Mouse (Mus musculus) MEL (cell line): ENCODE data around the gene Ntn3. TPM values are rescaled to one million over a fixed set of nuclear protein-coding genes. Genes with fewer than 3 reads are reported as not detected.

Source experiments
- DNase-seq: peaks from one replicate; pipeline ENCODE4 v3.0.0; 2011; ENCODE audit warnings: low read depth, low spot score
- H3K27ac ChIP-seq: 2 replicates; pipeline ENCODE4 v1.5.1; 2012; ENCODE audit warnings: low read depth, mild to moderate bottlenecking, control low read depth, low read length, moderate library complexity; ENCODE audit not compliant: control insufficient read depth
- H3K27me3 ChIP-seq, 2 experiments: fragments of 150-350 bp in 1 of 2; sonication (generic) in 1 of 2; 2 replicates each; pipeline ENCODE4 v1.6.1; 2012; ENCODE audit warnings: low read length in 2 of 2, mild to moderate bottlenecking in 2 of 2, improper control_type of control experiment in 1 of 2, moderate library complexity in 1 of 2; ENCODE audit not compliant: insufficient read depth in 2 of 2, control insufficient read depth in 1 of 2
- H3K36me3 ChIP-seq, 2 experiments: 2 replicates each; pipeline ENCODE4 v1.6.1; 2012 to 2014; ENCODE audit warnings: low read length in 2 of 2, improper control_type of control experiment in 1 of 2, inconsistent platforms in 1 of 2, mild to moderate bottlenecking in 1 of 2; ENCODE audit not compliant: insufficient read depth in 2 of 2, control insufficient read depth in 1 of 2
- H3K4me1 ChIP-seq, 2 experiments: fragments of 150-350 bp in 1 of 2; sonication (generic) in 1 of 2; 2 replicates each; pipeline ENCODE4 v1.6.1; 2012; ENCODE audit warnings: low read length in 2 of 2, improper control_type of control experiment in 1 of 2, mild to moderate bottlenecking in 1 of 2; ENCODE audit not compliant: insufficient read depth in 2 of 2, control insufficient read depth in 1 of 2
- H3K4me3 ChIP-seq, 2 experiments: fragments of 150-350 bp in 1 of 2; sonication (generic) in 1 of 2; 2 replicates each; pipeline ENCODE4 v1.5.1; 2012; ENCODE audit warnings: low read depth in 2 of 2, low read length in 2 of 2, mild to moderate bottlenecking in 2 of 2, moderate library complexity in 2 of 2, control low read depth in 1 of 2, improper control_type of control experiment in 1 of 2; ENCODE audit not compliant: control insufficient read depth in 1 of 2, insufficient read depth in 1 of 2
- H3K79me2 ChIP-seq: 2 replicates; pipeline ENCODE4 v1.6.1; 2012; ENCODE audit warnings: mild to moderate bottlenecking, low read length, moderate library complexity; ENCODE audit not compliant: control insufficient read depth, poor library complexity, insufficient read depth
- H3K9ac ChIP-seq: 2 replicates; pipeline ENCODE4 v1.6.1; 2012; ENCODE audit warnings: low read depth, mild to moderate bottlenecking, control low read depth, low read length, moderate library complexity; ENCODE audit not compliant: control insufficient read depth, poor library complexity, severe bottlenecking
- H3K9me3 ChIP-seq: fragments of 150-350 bp; sonication (generic); replicated peaks from 2 replicates; pipeline ENCODE4 v1.6.1; 2012; ENCODE audit warnings: mild to moderate bottlenecking, low read length, improper control_type of control experiment, moderate library complexity; ENCODE audit not compliant: insufficient read depth
- BHLHE40 ChIP-seq: IDR thresholded peaks from 2 replicates; pipeline ENCODE4 v1.6.1; 2012; ENCODE audit warnings: low read depth, mild to moderate bottlenecking, inconsistent platforms, low read length, improper control_type of control experiment, borderline replicate concordance
- CHD1 ChIP-seq: IDR thresholded peaks from 2 replicates; pipeline ENCODE4 v1.6.1; 2012; ENCODE audit warnings: low read depth, mild to moderate bottlenecking, inconsistent platforms, low read length, improper control_type of control experiment
- CHD2 ChIP-seq: IDR thresholded peaks from 2 replicates; pipeline ENCODE4 v1.6.1; 2011; ENCODE audit warnings: low read length, improper control_type of control experiment
- CTCF ChIP-seq, 3 experiments: IDR thresholded peaks in 2 of 3; conservative IDR thresholded peaks in 1 of 3; 2 replicates each; pipeline ENCODE4 v1.5.1; 2011 to 2012; ENCODE audit warnings: low read length in 3 of 3, low read depth in 2 of 3, mild to moderate bottlenecking in 2 of 3, improper control_type of control experiment in 1 of 3, inconsistent platforms in 1 of 3, mixed read lengths in 1 of 3, moderate library complexity in 1 of 3; ENCODE audit not compliant: control insufficient read depth in 1 of 3, insufficient read depth in 1 of 3, poor library complexity in 1 of 3, severe bottlenecking in 1 of 3
- ELF1 ChIP-seq: IDR thresholded peaks from 2 replicates; pipeline ENCODE4 v1.6.1; 2014; ENCODE audit warnings: low read depth, mild to moderate bottlenecking, inconsistent platforms, low read length, improper control_type of control experiment, moderate library complexity
- EP300 ChIP-seq, 2 experiments: IDR thresholded peaks; 2 replicates each; pipeline ENCODE4 v1.6.1; 2011; ENCODE audit warnings: improper control_type of control experiment in 2 of 2, low read length in 2 of 2, low read depth in 1 of 2, mild to moderate bottlenecking in 1 of 2
- ETS1 ChIP-seq: IDR thresholded peaks from 2 replicates; pipeline ENCODE4 v1.6.1; 2012; ENCODE audit warnings: low read depth, mild to moderate bottlenecking, inconsistent platforms, low read length, improper control_type of control experiment, moderate library complexity
- GATA1 ChIP-seq: IDR thresholded peaks from 2 replicates; pipeline ENCODE4 v1.6.1; 2011; ENCODE audit warnings: low read depth, low read length, improper control_type of control experiment
- JUND ChIP-seq: IDR thresholded peaks from 2 replicates; pipeline ENCODE4 v1.6.1; 2011; ENCODE audit warnings: low read depth, mild to moderate bottlenecking, improper control_type of control experiment, low read length
- KAT2A ChIP-seq: conservative IDR thresholded peaks from 2 replicates; pipeline ENCODE4 v1.6.1; 2012; ENCODE audit warnings: low read depth, low read length, improper control_type of control experiment, inconsistent platforms
- MAFK ChIP-seq: IDR thresholded peaks from 2 replicates; pipeline ENCODE4 v1.6.1; 2011; ENCODE audit warnings: low read depth, mild to moderate bottlenecking, low read length, improper control_type of control experiment, borderline replicate concordance
- MAX ChIP-seq: IDR thresholded peaks from 2 replicates; pipeline ENCODE4 v1.6.1; 2011; ENCODE audit warnings: low read length, improper control_type of control experiment
- MAZ ChIP-seq: IDR thresholded peaks from 2 replicates; pipeline ENCODE4 v1.6.1; 2012; ENCODE audit warnings: low read depth, mild to moderate bottlenecking, inconsistent platforms, low read length, improper control_type of control experiment
- MEF2A ChIP-seq: IDR thresholded peaks from 2 replicates; pipeline ENCODE4 v1.6.1; 2014; ENCODE audit warnings: low read depth, mild to moderate bottlenecking, inconsistent platforms, low read length, improper control_type of control experiment; ENCODE audit not compliant: poor library complexity, insufficient replicate concordance, severe bottlenecking; ENCODE audit errors: extremely low read depth
- MYB ChIP-seq: IDR thresholded peaks from 2 replicates; pipeline ENCODE4 v1.6.1; 2011; ENCODE audit warnings: mild to moderate bottlenecking, low read depth, low read length, improper control_type of control experiment
- MYC ChIP-seq: IDR thresholded peaks from 2 replicates; pipeline ENCODE4 v1.6.1; 2011; ENCODE audit warnings: low read depth, mild to moderate bottlenecking, low read length, improper control_type of control experiment, moderate library complexity
- NELFE ChIP-seq: IDR thresholded peaks from 2 replicates; pipeline ENCODE4 v1.6.1; 2011; ENCODE audit warnings: low read depth, low read length, improper control_type of control experiment
- NRF1 ChIP-seq: IDR thresholded peaks from 2 replicates; pipeline ENCODE4 v1.6.1; 2014; ENCODE audit warnings: low read depth, mild to moderate bottlenecking, inconsistent platforms, low read length, improper control_type of control experiment, moderate library complexity; ENCODE audit not compliant: poor library complexity, insufficient read depth, severe bottlenecking
- POLR2AphosphoS2 ChIP-seq: IDR thresholded peaks from 2 replicates; pipeline ENCODE4 v1.6.1; 2011; ENCODE audit warnings: low read length, improper control_type of control experiment
- RAD21 ChIP-seq: IDR thresholded peaks from 2 replicates; pipeline ENCODE4 v1.6.1; 2011; ENCODE audit warnings: mild to moderate bottlenecking, low read depth, low read length, improper control_type of control experiment
- RCOR1 ChIP-seq: IDR thresholded peaks from 2 replicates; pipeline ENCODE4 v1.6.1; 2012; ENCODE audit warnings: low read depth, mild to moderate bottlenecking, inconsistent platforms, low read length, improper control_type of control experiment
- SIN3A ChIP-seq: IDR thresholded peaks from 2 replicates; pipeline ENCODE4 v1.6.1; 2012; ENCODE audit warnings: low read length, improper control_type of control experiment, inconsistent platforms
- SMC3 ChIP-seq: IDR thresholded peaks from 2 replicates; pipeline ENCODE4 v1.6.1; 2011; ENCODE audit warnings: low read depth, low read length, improper control_type of control experiment
- TAL1 ChIP-seq: IDR thresholded peaks from 2 replicates; pipeline ENCODE4 v1.6.1; 2012; ENCODE audit warnings: mild to moderate bottlenecking, inconsistent platforms, low read length, moderate library complexity, mixed read lengths
- TBP ChIP-seq: IDR thresholded peaks from 2 replicates; pipeline ENCODE4 v1.8.0; 2011; ENCODE audit warnings: low read depth, low read length, improper control_type of control experiment
- TCF12 ChIP-seq: IDR thresholded peaks from 2 replicates; pipeline ENCODE4 v1.6.1; 2014; ENCODE audit warnings: low read depth, mild to moderate bottlenecking, inconsistent platforms, low read length, improper control_type of control experiment, moderate library complexity
- UBTF ChIP-seq: IDR thresholded peaks from 2 replicates; pipeline ENCODE4 v1.6.1; 2012; ENCODE audit warnings: low read depth, mild to moderate bottlenecking, inconsistent platforms, low read length, improper control_type of control experiment, moderate library complexity, borderline replicate concordance; ENCODE audit not compliant: insufficient read depth
- USF2 ChIP-seq, 2 experiments: IDR thresholded peaks; 2 replicates each; pipeline ENCODE4 v1.6.1; 2011 to 2012; ENCODE audit warnings: improper control_type of control experiment in 2 of 2, low read length in 2 of 2, borderline replicate concordance in 1 of 2, inconsistent platforms in 1 of 2, low read depth in 1 of 2, mild to moderate bottlenecking in 1 of 2; ENCODE audit not compliant: insufficient read depth in 1 of 2
- ZC3H11A ChIP-seq: IDR thresholded peaks from 2 replicates; pipeline ENCODE4 v1.6.1; 2012; ENCODE audit warnings: low read depth, mild to moderate bottlenecking, inconsistent platforms, low read length, improper control_type of control experiment
- ZKSCAN1 ChIP-seq: IDR thresholded peaks from 2 replicates; pipeline ENCODE4 v1.6.1; 2012; ENCODE audit warnings: low read depth, mild to moderate bottlenecking, inconsistent platforms, low read length, improper control_type of control experiment, moderate library complexity
- ZMIZ1 ChIP-seq: IDR thresholded peaks from 2 replicates; pipeline ENCODE4 v1.6.1; 2012; ENCODE audit warnings: low read depth, mild to moderate bottlenecking, inconsistent platforms, low read length, improper control_type of control experiment, moderate library complexity
- polyA plus RNA-seq, 2 experiments: library from polyadenylated mRNA; stranded (reverse) in 1 of 2; unstranded in 1 of 2; fragments of >175 nt in 1 of 2; fragments of >200 nt in 1 of 2; gene quantifications; 2 replicates each; pipeline versions ENCODE4 v1.2.1 to v1.2.4; 2012; ENCODE audit warnings: low replicate concordance in 2 of 2, low read depth in 1 of 2; ENCODE audit not compliant: insufficient read length in 2 of 2, insufficient read depth in 1 of 2, missing spikeins in 1 of 2
- total RNA-seq: library from RNA; depleted of rRNA; stranded (reverse); fragments of 300-350 nt; gene quantifications from 2 replicates; pipeline ENCODE4 v1.2.3, GENCODE M21; 2012

Ntn3 gene
- total and polyA plus RNA-seq, 3 experiments: 2.5 to 2.7 TPM; not detected in 1

- no peak for TF ChIP-seq ZKSCAN1
- peak; percentile 73 for TF ChIP-seq GATA1
- TF ChIP-seq ETS1: peak; percentile 62
- no peak for TF ChIP-seq USF2 (IDR thresholded peaks at IDR 0.05; ENCODE audit: borderline replicate concordance in 1 of 2, insufficient read depth in 1 of 2, low read depth in 1 of 2, low read length in 2 of 2)
- no peak; the same call in 1 of the 2 replicates for TF ChIP-seq NELFE
These were observed 5.5 kb downstream of the Ntn3 start (continued) for GRCm38 (mm10) chr17:24203611-24204534.

GRCm38 (mm10) chr17:24203068-24203467, 6.3 kb downstream of the Ntn3 start:
- Histone ChIP-seq H3K4me3 (no peak overlapping the region; a peak in 1 of 4 replicates), H3K9ac (peak overlapping the region; percentile 53), H3K27me3 (no peaks in the 10 kb centered on the region), H3K27ac (peak overlapping the region; percentile 83), H3K36me3 (peaks cover 0 to 41% of the 10 kb centered on the region in 2 experiments; a peak in 3 of 4 replicates), H3K79me2 (peaks cover 46% of the 10 kb centered on the region), H3K4me1 (peaks cover 11 to 64% of the 10 kb centered on the region in 2 experiments), H3K9me3 (no peaks in the 10 kb centered on the region)
- peak; percentile 93 for DNase-seq
- TF ChIP-seq CTCF (IDR thresholded peaks at IDR 0.05 in 2 of 3, conservative IDR thresholded peaks at IDR 0.05 in 1 of 3; ENCODE audit: control insufficient read depth in 1 of 3, insufficient read depth in 1 of 3, low read depth in 2 of 3, low read length in 3 of 3, poor library complexity in 1 of 3, severe bottlenecking in 1 of 3): no peak
- peak; percentile 82 for TF ChIP-seq TAL1
- peak; percentile 62 to 68 for TF ChIP-seq EP300 (IDR thresholded peaks at IDR 0.05; ENCODE audit: low read depth in 1 of 2, low read length in 2 of 2)
- no peak for TF ChIP-seq RCOR1
- TF ChIP-seq UBTF: 0 out of 2 replicates have a peak, but pooled peaks have one; percentile 45
- TF ChIP-seq CHD2: no peak
- TF ChIP-seq NRF1: no peak
- TF ChIP-seq JUND: no peak
- TF ChIP-seq MAZ: peak; percentile 78
- TF ChIP-seq RAD21: no peak
- TF ChIP-seq ZC3H11A: no peak
- TF ChIP-seq POLR2AphosphoS2: no peak
- TF ChIP-seq MYB: no peak
- TF ChIP-seq KAT2A: no peak
- peak; percentile 74 for TF ChIP-seq TBP
- 0 out of 2 replicates have a peak, but pooled peaks have one; percentile 4 for TF ChIP-seq SMC3
- TF ChIP-seq ZMIZ1: no peak
- peak; percentile 67; the same call in 1 of the 2 replicates for TF ChIP-seq TCF12
- TF ChIP-seq SIN3A: peak; percentile 73; the same call in 1 of the 2 replicates
- TF ChIP-seq MEF2A: no peak
- peak; percentile 77 for TF ChIP-seq GATA1
- no peak for TF ChIP-seq USF2 (IDR thresholded peaks at IDR 0.05; ENCODE audit: borderline replicate concordance in 1 of 2, insufficient read depth in 1 of 2, low read depth in 1 of 2, low read length in 2 of 2)
- TF ChIP-seq ELF1: no peak
- TF ChIP-seq CHD1: no peak
- TF ChIP-seq ZKSCAN1: no peak
- peak; percentile 73 for TF ChIP-seq ETS1
- TF ChIP-seq BHLHE40: no peak; the same call in 1 of the 2 replicates
- TF ChIP-seq MYC: 0 out of 2 replicates have a peak, but pooled peaks have one; percentile 18
- no peak for TF ChIP-seq MAFK
- TF ChIP-seq MAX: no peak
